Mouse (Mus musculus): ENCODE measurements around the gene Rab4a. TPM values are rescaled to one million over a fixed set of nuclear protein-coding genes. Genes with fewer than 3 reads are reported as not detected.

The Rab4a gene
- polyA plus RNA-seq (2012; fragmentation: generic; extraction: Trizol) = 19.7 TPM
- long read RNA-seq, experiment 1, transcript Rab4a-202 (8 exons, 1,419 nt) = major isoform, 37 of 47 reads
- long read RNA-seq, experiment 1, partial matches to known transcripts = 1 of 47 reads
- long read RNA-seq, experiment 1, other reads (novel, unspliced or antisense) = 8 of 47 reads
- long read RNA-seq, experiment 2, transcript Rab4a-202 (8 exons, 1,419 nt) = major isoform, 43 of 58 reads
- long read RNA-seq, experiment 2, partial matches to known transcripts = 0 of 58 reads
- long read RNA-seq, experiment 2, other reads (novel, unspliced or antisense) = 11 of 58 reads

DNA sequence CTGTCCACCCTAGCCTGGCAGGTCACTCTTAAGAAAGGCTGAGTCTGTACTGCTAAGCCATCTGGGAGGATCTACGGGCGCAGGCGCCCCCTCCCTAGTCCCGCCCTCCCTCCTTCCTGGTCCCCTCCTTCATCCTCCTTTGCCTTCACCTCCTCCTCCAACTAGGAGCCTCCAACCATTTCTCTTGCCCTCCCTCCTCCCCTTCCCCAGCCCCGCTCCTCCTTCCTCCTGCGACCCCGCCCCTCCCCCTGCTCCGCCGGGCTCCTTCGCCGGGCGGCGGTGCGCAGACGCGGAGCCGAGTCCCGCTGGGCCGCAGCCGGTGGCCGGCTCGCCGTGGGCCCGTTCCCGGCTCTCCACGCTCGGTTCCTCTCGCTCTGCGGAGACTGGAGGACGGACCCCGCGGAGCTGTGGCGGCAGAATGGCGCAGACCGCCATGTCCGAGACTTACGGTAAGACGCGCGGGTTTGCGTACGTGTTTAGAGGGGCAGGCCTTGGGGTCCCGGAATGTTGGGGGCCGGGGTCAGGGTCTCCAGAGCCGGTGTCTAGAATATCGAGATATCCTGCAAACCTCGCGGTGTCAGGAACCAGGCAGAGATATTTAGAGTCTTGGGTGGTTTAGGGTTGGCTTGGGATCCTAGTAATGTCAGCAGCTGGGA is at the start of gene Rab4a:
Rab4a (plus strand) TSS at position 268 of the 656 bp plus-strand sequence.
- Histone ChIP-seq H3K36me3 (ENCODE audit: control insufficient read depth, insufficient read depth) (no peaks in the 10 kb centered on the region), H3K79me3 (ENCODE audit: low read depth) (no peaks in the 10 kb centered on the region), H3K27me3 (ENCODE audit: control insufficient read depth, insufficient read depth, insufficient read length) (no peaks in the 10 kb centered on the region), H3K79me2 (ENCODE audit: control insufficient read depth, insufficient read depth) (peaks cover 35% of the 10 kb centered on the region), H3K4me3 (ENCODE audit: insufficient read depth, poor library complexity, severe bottlenecking) (peak within 1 kb of the TSS; percentile 65), H3ac (ENCODE audit: control insufficient read depth, insufficient read length, low read depth) (peak within 1 kb of the TSS; percentile 94)
- TF ChIP-seq CTCF (IDR thresholded peaks at IDR 0.05; ENCODE audit: control insufficient read depth, insufficient read depth, insufficient read length) = no peak
- no peak for TF ChIP-seq CEBPB (IDR thresholded peaks at IDR 0.05; ENCODE audit: low read depth)
- TF ChIP-seq MYOD1 (IDR thresholded peaks at IDR 0.05; ENCODE audit: control insufficient read depth, insufficient read length, low read depth) = no peak
- no peak for TF ChIP-seq MYOG (IDR thresholded peaks at IDR 0.05; ENCODE audit: control insufficient read depth, extremely low read depth, insufficient read length)
- no peak for TF ChIP-seq USF1 (IDR thresholded peaks at IDR 0.05; ENCODE audit: low read depth)
- no peak for TF ChIP-seq FOSL1 (IDR thresholded peaks at IDR 0.05; ENCODE audit: insufficient read depth, low read length, poor library complexity, severe bottlenecking)
- no peak for TF ChIP-seq MAX (IDR thresholded peaks at IDR 0.05)

DNA sequence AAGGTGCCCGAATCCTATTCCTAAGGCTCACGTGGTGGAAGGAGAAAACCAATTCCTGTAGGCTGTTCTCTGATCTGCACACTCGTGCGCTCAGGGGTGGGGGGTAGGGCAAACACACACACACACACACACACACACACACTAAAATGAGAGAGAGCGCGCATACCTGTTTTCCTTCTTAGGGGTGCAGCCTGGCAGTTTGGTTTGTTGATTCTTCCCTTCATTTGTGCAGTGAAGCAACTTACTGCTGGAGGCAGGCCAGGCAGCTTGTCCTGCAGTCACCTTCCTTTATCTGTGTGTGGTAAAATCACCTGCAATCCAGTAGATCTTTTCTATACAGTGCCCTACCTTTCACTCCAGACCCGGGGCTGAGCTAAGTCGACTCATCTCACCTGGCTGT is 48.9 kb upstream of the Rab4a start:
- no peaks in the 10 kb centered on the region for H3K79me3 ChIP-seq (ENCODE audit: low read depth)
- no peak overlapping the region for H3K4me3 ChIP-seq (ENCODE audit: insufficient read depth, poor library complexity, severe bottlenecking)
- H3ac ChIP-seq (ENCODE audit: control insufficient read depth, insufficient read length, low read depth) = no peak overlapping the region
- H3K27me3 ChIP-seq (ENCODE audit: control insufficient read depth, insufficient read depth, insufficient read length) = no peaks in the 10 kb centered on the region
- H3K79me2 ChIP-seq (ENCODE audit: control insufficient read depth, insufficient read depth) = no peaks in the 10 kb centered on the region
- TF ChIP-seq CEBPB (IDR thresholded peaks at IDR 0.05; ENCODE audit: low read depth) (no peak), USF1 (IDR thresholded peaks at IDR 0.05; ENCODE audit: low read depth) (no peak), CTCF (IDR thresholded peaks at IDR 0.05; ENCODE audit: control insufficient read depth, insufficient read depth, insufficient read length) (no peak), MYOD1 (IDR thresholded peaks at IDR 0.05; ENCODE audit: control insufficient read depth, insufficient read length, low read depth) (no peak), MAX (IDR thresholded peaks at IDR 0.05) (no peak), FOSL1 (IDR thresholded peaks at IDR 0.05; ENCODE audit: insufficient read depth, low read length, poor library complexity, severe bottlenecking) (no peak), MYOG (IDR thresholded peaks at IDR 0.05; ENCODE audit: control insufficient read depth, extremely low read depth, insufficient read length) (no peak)
- H3K36me3 ChIP-seq (ENCODE audit: control insufficient read depth, insufficient read depth) = no peaks in the 10 kb centered on the region

DNA sequence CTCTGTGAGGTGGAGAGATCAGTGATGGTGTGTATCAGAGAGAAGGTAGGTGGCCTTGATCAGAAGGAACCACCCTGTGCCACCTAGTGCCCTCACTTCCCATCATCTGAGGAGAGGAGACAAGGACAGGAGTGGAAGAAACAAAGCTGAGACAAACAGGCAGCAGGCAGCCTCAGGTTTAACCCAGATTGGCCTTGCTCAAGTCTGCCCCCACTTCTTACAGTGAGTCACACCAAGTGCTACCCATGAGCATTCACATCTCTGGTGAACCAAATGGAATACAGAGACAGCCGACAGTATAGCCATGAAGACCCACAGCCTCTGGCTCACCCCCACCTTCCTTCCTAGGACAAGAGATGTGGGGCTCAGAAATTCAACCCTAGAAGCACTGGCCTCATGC is 46.9 kb upstream of the Rab4a start:
- Histone ChIP-seq H3ac (ENCODE audit: control insufficient read depth, insufficient read length, low read depth) (no peak overlapping the region), H3K27me3 (ENCODE audit: control insufficient read depth, insufficient read depth, insufficient read length) (no peaks in the 10 kb centered on the region), H3K79me2 (ENCODE audit: control insufficient read depth, insufficient read depth) (no peaks in the 10 kb centered on the region), H3K36me3 (ENCODE audit: control insufficient read depth, insufficient read depth) (no peaks in the 10 kb centered on the region), H3K79me3 (ENCODE audit: low read depth) (no peaks in the 10 kb centered on the region), H3K4me3 (ENCODE audit: insufficient read depth, poor library complexity, severe bottlenecking) (no peak overlapping the region)
- TF ChIP-seq CTCF (IDR thresholded peaks at IDR 0.05; ENCODE audit: control insufficient read depth, insufficient read depth, insufficient read length) = no peak
- no peak for TF ChIP-seq CEBPB (IDR thresholded peaks at IDR 0.05; ENCODE audit: low read depth)
- TF ChIP-seq MAX (IDR thresholded peaks at IDR 0.05) = no peak
- no peak for TF ChIP-seq USF1 (IDR thresholded peaks at IDR 0.05; ENCODE audit: low read depth)
- no peak for TF ChIP-seq MYOG (IDR thresholded peaks at IDR 0.05; ENCODE audit: control insufficient read depth, extremely low read depth, insufficient read length)
- TF ChIP-seq MYOD1 (IDR thresholded peaks at IDR 0.05; ENCODE audit: control insufficient read depth, insufficient read length, low read depth) = no peak
- TF ChIP-seq FOSL1 (IDR thresholded peaks at IDR 0.05; ENCODE audit: insufficient read depth, low read length, poor library complexity, severe bottlenecking) = no peak

DNA sequence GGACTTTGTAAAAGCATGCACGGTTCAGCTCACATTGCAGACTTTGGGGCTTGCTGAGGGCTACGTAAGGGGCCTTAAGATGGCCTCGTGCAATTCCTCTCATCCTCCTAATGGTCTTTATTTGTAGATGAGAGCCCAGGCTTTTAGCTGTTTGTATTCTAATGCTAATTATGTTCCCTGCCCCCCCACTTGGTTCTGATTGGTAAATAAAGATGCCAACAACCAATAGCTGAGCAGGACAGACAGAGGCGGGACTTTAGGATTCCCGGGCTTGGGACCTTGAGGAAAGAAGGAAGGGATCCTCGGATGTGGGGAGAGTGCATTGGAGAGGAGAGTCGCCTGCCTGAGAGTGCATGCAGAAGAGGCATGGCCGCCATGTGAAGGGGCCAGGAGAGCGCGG is 45.9 kb upstream of the Rab4a start:
- Histone ChIP-seq H3K36me3 (ENCODE audit: control insufficient read depth, insufficient read depth) (no peaks in the 10 kb centered on the region), H3K79me2 (ENCODE audit: control insufficient read depth, insufficient read depth) (no peaks in the 10 kb centered on the region), H3K27me3 (ENCODE audit: control insufficient read depth, insufficient read depth, insufficient read length) (no peaks in the 10 kb centered on the region), H3ac (ENCODE audit: control insufficient read depth, insufficient read length, low read depth) (no peak overlapping the region), H3K79me3 (ENCODE audit: low read depth) (no peaks in the 10 kb centered on the region), H3K4me3 (ENCODE audit: insufficient read depth, poor library complexity, severe bottlenecking) (no peak overlapping the region)
- TF ChIP-seq CEBPB (IDR thresholded peaks at IDR 0.05; ENCODE audit: low read depth) = no peak
- no peak for TF ChIP-seq MYOG (IDR thresholded peaks at IDR 0.05; ENCODE audit: control insufficient read depth, extremely low read depth, insufficient read length)
- TF ChIP-seq FOSL1 (IDR thresholded peaks at IDR 0.05; ENCODE audit: insufficient read depth, low read length, poor library complexity, severe bottlenecking) = no peak
- TF ChIP-seq MAX (IDR thresholded peaks at IDR 0.05) = no peak
- TF ChIP-seq CTCF (IDR thresholded peaks at IDR 0.05; ENCODE audit: control insufficient read depth, insufficient read depth, insufficient read length) = no peak

GRCm38 (mm10) chr8:123760579-123760978 is 45.2 kb upstream of the Rab4a start:
- H3K79me3 ChIP-seq (ENCODE audit: low read depth) = no peaks in the 10 kb centered on the region
- TF ChIP-seq MYOD1 (IDR thresholded peaks at IDR 0.05; ENCODE audit: control insufficient read depth, insufficient read length, low read depth) (no peak), MAX (IDR thresholded peaks at IDR 0.05) (no peak), FOSL1 (IDR thresholded peaks at IDR 0.05; ENCODE audit: insufficient read depth, low read length, poor library complexity, severe bottlenecking) (no peak), CEBPB (IDR thresholded peaks at IDR 0.05; ENCODE audit: low read depth) (no peak), MYOG (IDR thresholded peaks at IDR 0.05; ENCODE audit: control insufficient read depth, extremely low read depth, insufficient read length) (no peak)
- no peak overlapping the region for H3K4me3 ChIP-seq (ENCODE audit: insufficient read depth, poor library complexity, severe bottlenecking)
- H3ac ChIP-seq (ENCODE audit: control insufficient read depth, insufficient read length, low read depth) = no peak overlapping the region
- no peaks in the 10 kb centered on the region for H3K36me3 ChIP-seq (ENCODE audit: control insufficient read depth, insufficient read depth)
- H3K79me2 ChIP-seq (ENCODE audit: control insufficient read depth, insufficient read depth) = no peaks in the 10 kb centered on the region
- no peaks in the 10 kb centered on the region for H3K27me3 ChIP-seq (ENCODE audit: control insufficient read depth, insufficient read depth, insufficient read length)

All from C2C12 (cell line).